Mouse (Mus musculus) megakaryocyte, embryonic 14.5 days (primary cell): Measurements from ENCODE around the gene Kcnk13. TPM values are rescaled to one million over a fixed set of nuclear protein-coding genes. Genes with fewer than 3 reads are reported as not detected.

Source experiments
- H3K27me3 ChIP-seq: replicated peaks from 2 replicates; pipeline ENCODE3; 2012; ENCODE audit warnings: inconsistent platforms
- H3K36me3 ChIP-seq: replicated peaks from 2 replicates; pipeline ENCODE3; 2012; ENCODE audit warnings: low read length, inconsistent platforms, mixed read lengths
- H3K4me1 ChIP-seq: 2 replicates; pipeline ENCODE4 v1.6.1; 2012; ENCODE audit warnings: inconsistent platforms
- H3K4me3 ChIP-seq: replicated peaks from 2 replicates; pipeline ENCODE3; 2012; ENCODE audit warnings: moderate library complexity, mild to moderate bottlenecking, inconsistent platforms
- H3K9me3 ChIP-seq: 2 replicates; pipeline ENCODE4 v1.6.1; 2012; ENCODE audit warnings: inconsistent platforms
- FLI1 ChIP-seq: IDR thresholded peaks from 2 replicates; pipeline ENCODE4 v1.6.1; 2012; ENCODE audit warnings: low read length, inconsistent platforms, mixed read lengths
- GATA1 ChIP-seq: IDR thresholded peaks from 3 replicates; pipeline ENCODE4 v1.6.1; 2012; ENCODE audit warnings: mixed read lengths, low read length, inconsistent platforms, borderline replicate concordance
- polyA plus RNA-seq: library from polyadenylated mRNA; stranded (reverse); fragments of >175 nt; gene quantifications from 2 replicates; pipeline ENCODE4 v1.2.3, GENCODE M21; 2012; ENCODE audit warnings: low replicate concordance; ENCODE audit not compliant: insufficient read depth

Gene Kcnk13
- polyA plus RNA-seq, 1 experiment = 0.35 TPM

- no peak for TF ChIP-seq GATA1
- no peak for TF ChIP-seq FLI1
Observed at GRCm38 (mm10) chr12:100075715-100076114, 111.4 kb downstream of the Kcnk13 start.

DNA sequence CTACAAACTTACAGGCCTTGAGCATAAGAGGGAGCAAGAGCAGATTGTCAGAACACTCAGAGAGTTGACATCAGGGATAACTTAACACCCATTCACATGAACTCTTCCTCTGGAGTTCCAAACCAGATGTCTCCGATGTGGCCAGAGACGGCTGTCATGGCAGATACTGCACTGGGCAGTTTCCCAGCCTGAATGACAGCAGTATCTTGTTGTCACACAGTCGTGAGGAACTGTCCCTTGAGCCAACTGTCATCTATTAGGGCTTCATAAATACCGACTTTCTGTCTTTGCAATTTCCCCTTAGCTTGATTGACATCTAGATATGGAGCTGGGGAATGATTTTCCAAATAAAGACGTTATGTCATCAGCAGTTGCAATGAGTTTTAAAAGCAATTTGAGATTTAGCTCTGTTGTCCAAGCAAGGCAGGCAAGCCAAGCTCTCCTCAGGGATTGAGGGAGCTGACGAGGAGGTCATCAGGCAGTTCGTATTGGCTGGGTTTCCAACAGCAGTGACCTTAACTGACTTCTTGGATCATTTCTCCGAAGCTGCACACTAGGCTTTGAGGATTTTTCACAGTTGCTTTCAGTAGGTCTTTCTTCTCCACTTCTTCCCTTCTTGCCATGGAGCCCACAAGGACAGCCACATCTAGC is 115.5 kb downstream of the Kcnk13 start:
- Histone ChIP-seq H3K27me3 (peaks cover 12% of the 10 kb centered on the region), H3K4me3 (no peak overlapping the region), H3K36me3 (no peaks in the 10 kb centered on the region), H3K9me3 (peaks cover 19% of the 10 kb centered on the region), H3K4me1 (peaks cover 5% of the 10 kb centered on the region; the same call in 1 of the 2 replicates)
- TF ChIP-seq FLI1 (no peak), GATA1 (no peak)

More at GRCm38 (mm10) chr12:100075715-100076114, 111.4 kb downstream of the Kcnk13 start:
- peaks cover 12% of the 10 kb centered on the region for H3K27me3 ChIP-seq
- H3K4me3 ChIP-seq = no peak overlapping the region
- H3K36me3 ChIP-seq = no peaks in the 10 kb centered on the region
- H3K4me1 ChIP-seq = no peaks in the 10 kb centered on the region
- H3K9me3 ChIP-seq = peaks cover 4% of the 10 kb centered on the region

- no peaks in the 10 kb centered on the region for H3K36me3 ChIP-seq
- peaks cover 5% of the 10 kb centered on the region; the same call in 1 of the 2 replicates for H3K4me1 ChIP-seq
- no peak for TF ChIP-seq FLI1
- no peak for TF ChIP-seq GATA1
- H3K9me3 ChIP-seq = peaks cover 5% of the 10 kb centered on the region; the same call in 1 of the 2 replicates
- peaks cover 53% of the 10 kb centered on the region for H3K27me3 ChIP-seq
- H3K4me3 ChIP-seq = no peak overlapping the region
Observed at GRCm38 (mm10) chr12:100088026-100088425, 123.7 kb downstream of the Kcnk13 start.

GRCm38 (mm10) chr12:100089265-100089664 is 125.0 kb downstream of the Kcnk13 start:
- Histone ChIP-seq H3K4me3 (no peak overlapping the region), H3K4me1 (peaks cover 2% of the 10 kb centered on the region; the same call in 1 of the 2 replicates), H3K9me3 (peaks cover 3% of the 10 kb centered on the region; the same call in 1 of the 2 replicates), H3K36me3 (no peaks in the 10 kb centered on the region), H3K27me3 (peaks cover 54% of the 10 kb centered on the region)
- TF ChIP-seq GATA1 (no peak), FLI1 (no peak)

DNA sequence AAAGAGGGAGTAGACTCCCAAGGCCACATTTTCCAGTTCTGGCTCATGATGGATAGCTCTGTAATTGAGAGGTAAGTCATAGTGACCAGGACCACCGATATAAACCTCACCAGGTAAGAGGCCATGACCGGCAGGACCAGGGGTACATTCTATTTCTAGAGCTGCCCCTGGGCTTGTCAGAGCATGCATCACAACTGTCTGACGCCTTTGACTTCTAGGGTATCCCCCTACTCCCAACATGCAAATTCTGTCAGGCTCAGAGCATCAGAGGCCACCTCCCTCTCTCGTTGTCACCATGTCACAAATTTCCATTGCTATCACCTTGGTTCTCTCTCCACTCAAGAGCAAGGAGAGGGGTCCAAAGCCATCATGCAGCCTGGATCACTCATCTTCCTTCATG is 126.5 kb downstream of the Kcnk13 start:
- Histone ChIP-seq H3K27me3 (peaks cover 51% of the 10 kb centered on the region), H3K4me1 (no peaks in the 10 kb centered on the region), H3K9me3 (peaks cover 3% of the 10 kb centered on the region; the same call in 1 of the 2 replicates), H3K4me3 (no peak overlapping the region), H3K36me3 (no peaks in the 10 kb centered on the region)
- no peak for TF ChIP-seq GATA1
- no peak for TF ChIP-seq FLI1

DNA sequence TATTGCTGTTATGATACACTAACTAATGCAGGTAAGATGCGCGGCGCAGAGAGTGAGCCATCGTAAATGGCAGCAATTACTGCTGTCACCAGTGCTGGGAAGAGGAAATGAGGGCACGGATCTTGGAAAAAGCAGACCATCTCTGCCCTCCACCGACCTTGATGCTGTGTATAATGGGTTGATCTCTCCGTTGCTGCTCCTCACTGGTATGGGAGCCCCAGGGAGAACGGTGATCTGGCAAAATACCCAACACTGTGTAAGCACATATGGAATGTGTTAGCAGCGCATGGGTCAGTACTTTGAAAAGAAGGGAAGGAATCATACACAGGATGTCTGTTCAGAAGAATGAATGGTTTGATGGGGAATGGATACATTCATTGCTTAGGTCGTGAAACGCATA is 128.7 kb downstream of the Kcnk13 start:
- Histone ChIP-seq H3K36me3 (no peaks in the 10 kb centered on the region), H3K4me1 (no peaks in the 10 kb centered on the region), H3K4me3 (no peak overlapping the region), H3K9me3 (no peaks in the 10 kb centered on the region), H3K27me3 (peaks cover 48% of the 10 kb centered on the region)
- TF ChIP-seq FLI1 = no peak
- no peak for TF ChIP-seq GATA1

GRCm38 (mm10) chr12:100099971-100100706 is 135.8 kb downstream of the Kcnk13 start:
- Histone ChIP-seq H3K9me3 (no peaks in the 10 kb centered on the region), H3K27me3 (peaks cover 65% of the 10 kb centered on the region), H3K36me3 (no peaks in the 10 kb centered on the region), H3K4me1 (peaks cover 10% of the 10 kb centered on the region; the same call in 1 of the 2 replicates), H3K4me3 (peak overlapping the region; percentile 30)
- TF ChIP-seq FLI1 = no peak

DNA sequence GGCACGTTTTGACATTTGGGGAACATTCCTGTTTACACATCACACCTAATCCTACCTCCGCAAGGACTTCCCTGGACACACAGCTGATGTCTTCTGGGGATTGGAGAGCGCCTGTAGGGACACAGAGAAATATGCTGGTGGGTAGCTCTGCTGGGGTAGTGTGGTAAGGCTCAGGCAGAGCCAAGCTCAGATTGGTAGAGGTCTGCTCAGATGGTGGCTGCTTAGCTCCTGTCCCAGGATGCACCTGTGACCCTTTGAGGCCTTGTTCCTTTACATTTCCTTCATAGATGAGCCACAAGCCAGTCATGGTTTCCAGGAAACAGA is 136.4 kb downstream of the Kcnk13 start:
- Histone ChIP-seq H3K9me3 (no peaks in the 10 kb centered on the region), H3K27me3 (peaks cover 67% of the 10 kb centered on the region), H3K4me3 (no peak overlapping the region), H3K36me3 (no peaks in the 10 kb centered on the region), H3K4me1 (peaks cover 11% of the 10 kb centered on the region)
- no peak for TF ChIP-seq GATA1
- TF ChIP-seq FLI1 = no peak

GRCm38 (mm10) chr12:100101651-100102050 is 137.4 kb downstream of the Kcnk13 start:
- TF ChIP-seq FLI1 (no peak), GATA1 (no peak)
- no peaks in the 10 kb centered on the region for H3K9me3 ChIP-seq
- H3K36me3 ChIP-seq = no peaks in the 10 kb centered on the region
- H3K4me3 ChIP-seq = no peak overlapping the region
- peaks cover 21% of the 10 kb centered on the region for H3K4me1 ChIP-seq
- peaks cover 69% of the 10 kb centered on the region for H3K27me3 ChIP-seq

- Histone ChIP-seq H3K4me1 (peaks cover 49% of the 10 kb centered on the region), H3K36me3 (no peaks in the 10 kb centered on the region), H3K9me3 (no peaks in the 10 kb centered on the region), H3K27me3 (peaks cover 48% of the 10 kb centered on the region), H3K4me3 (no peak overlapping the region)
- no peak for TF ChIP-seq GATA1
- no peak for TF ChIP-seq FLI1
Observed at GRCm38 (mm10) chr12:100104530-100104929, 140.2 kb downstream of the Kcnk13 start.
